Mouse (Mus musculus): ENCODE measurements at regions not wholly inside any gene's neighbourhood (a gene's known extent, or its start where the extent isn't known, plus 50 kb on each side); places are given as distances from the start of the nearest gene placed in this dataset.

GRCm38 (mm10) chr14:103938201-103938600 is 94.0 kb upstream of the Ednrb start:
- H3K4me1 ChIP-seq (ENCODE audit: insufficient read depth), result no peaks in the 10 kb centered on the region
- ATAC-seq, result no peak
- no peak overlapping the region for H3K4me2 ChIP-seq (ENCODE audit: low read depth, low read length)
- no peaks in the 10 kb centered on the region for H3K36me3 ChIP-seq (replicated peaks; ENCODE audit: insufficient read depth, low read length)
- no peak overlapping the region for H3K4me3 ChIP-seq (ENCODE audit: low read depth, low read length)
- 84% methylated on average over 9 of the region's 9 CpGs for WGBS (ENCODE audit: insufficient replicate concordance)
- no peak overlapping the region for H3K9ac ChIP-seq (replicated peaks)
- H3K27me3 ChIP-seq (ENCODE audit: insufficient read depth, low read length), result no peaks in the 10 kb centered on the region
- no peak overlapping the region for H3K27ac ChIP-seq (ENCODE audit: low read depth)
- no peak for TF ChIP-seq CTCF (IDR thresholded peaks at IDR 0.05; ENCODE audit: low read depth)
- no peak for TF ChIP-seq EP300 (IDR thresholded peaks at IDR 0.05; ENCODE audit: low read depth)
- no peak for DNase-seq
- H3K9me3 ChIP-seq (ENCODE audit: low read length), result no peaks in the 10 kb centered on the region

GRCm38 (mm10) chr14:103937700-103938099 is 93.5 kb upstream of the Ednrb start:
- WGBS (ENCODE audit: insufficient replicate concordance), result 76% methylated on average over 6 of the region's 6 CpGs

GRCm38 (mm10) chr14:103933813-103934212 is 89.6 kb upstream of the Ednrb start:
- 72% methylated on average over 3 of the region's 3 CpGs for WGBS (ENCODE audit: insufficient replicate concordance)
- H3K4me3 ChIP-seq (ENCODE audit: low read depth, low read length), result no peak overlapping the region
- H3K9me3 ChIP-seq (ENCODE audit: low read length), result no peaks in the 10 kb centered on the region
- H3K27me3 ChIP-seq (ENCODE audit: insufficient read depth, low read length), result no peaks in the 10 kb centered on the region
- H3K4me1 ChIP-seq (ENCODE audit: insufficient read depth), result no peaks in the 10 kb centered on the region
- H3K9ac ChIP-seq (replicated peaks), result no peak overlapping the region
- no peak for ATAC-seq
- H3K36me3 ChIP-seq (replicated peaks; ENCODE audit: insufficient read depth, low read length), result no peaks in the 10 kb centered on the region
- no peak for DNase-seq
- TF ChIP-seq CTCF (IDR thresholded peaks at IDR 0.05; ENCODE audit: low read depth), result no peak
- no peak for TF ChIP-seq EP300 (IDR thresholded peaks at IDR 0.05; ENCODE audit: low read depth)
- no peak overlapping the region for H3K4me2 ChIP-seq (ENCODE audit: low read depth, low read length)
- H3K27ac ChIP-seq (ENCODE audit: low read depth), result no peak overlapping the region

More at GRCm38 (mm10) chr14:103937700-103938099, 93.5 kb upstream of the Ednrb start:
- TF ChIP-seq EP300 (IDR thresholded peaks at IDR 0.05; ENCODE audit: low read depth) (no peak), CTCF (IDR thresholded peaks at IDR 0.05; ENCODE audit: low read depth) (no peak)
- Histone ChIP-seq H3K9ac (replicated peaks) (no peak overlapping the region), H3K27me3 (ENCODE audit: insufficient read depth, low read length) (no peaks in the 10 kb centered on the region), H3K4me1 (ENCODE audit: insufficient read depth) (no peaks in the 10 kb centered on the region), H3K4me2 (ENCODE audit: low read depth, low read length) (no peak overlapping the region), H3K27ac (ENCODE audit: low read depth) (no peak overlapping the region), H3K36me3 (replicated peaks; ENCODE audit: insufficient read depth, low read length) (no peaks in the 10 kb centered on the region), H3K9me3 (ENCODE audit: low read length) (no peaks in the 10 kb centered on the region), H3K4me3 (ENCODE audit: low read depth, low read length) (no peak overlapping the region)
- no peak for ATAC-seq
- no peak for DNase-seq

GRCm38 (mm10) chr14:103932170-103932569 is 88.0 kb upstream of the Ednrb start:
- no peaks in the 10 kb centered on the region for H3K9me3 ChIP-seq (ENCODE audit: low read length)
- DNase-seq (no peak), ATAC-seq (no peak)
- no peaks in the 10 kb centered on the region for H3K4me1 ChIP-seq (ENCODE audit: insufficient read depth)
- H3K27me3 ChIP-seq (ENCODE audit: insufficient read depth, low read length), result no peaks in the 10 kb centered on the region
- H3K36me3 ChIP-seq (replicated peaks; ENCODE audit: insufficient read depth, low read length), result no peaks in the 10 kb centered on the region
- H3K9ac ChIP-seq (replicated peaks), result no peak overlapping the region
- no peak overlapping the region for H3K4me2 ChIP-seq (ENCODE audit: low read depth, low read length)
- H3K27ac ChIP-seq (ENCODE audit: low read depth), result no peak overlapping the region
- no peak for TF ChIP-seq EP300 (IDR thresholded peaks at IDR 0.05; ENCODE audit: low read depth)
- no peak overlapping the region for H3K4me3 ChIP-seq (ENCODE audit: low read depth, low read length)
- 77% methylated on average over 7 of the region's 7 CpGs for WGBS (ENCODE audit: insufficient replicate concordance)

- no peak overlapping the region for H3K4me2 ChIP-seq (ENCODE audit: low read depth, low read length)
- ATAC-seq (no peak), DNase-seq (no peak)
- 79% methylated on average over 11 of the region's 11 CpGs for WGBS (ENCODE audit: insufficient replicate concordance)
- no peak overlapping the region for H3K9ac ChIP-seq (replicated peaks)
- H3K4me1 ChIP-seq (ENCODE audit: insufficient read depth), result no peaks in the 10 kb centered on the region
- no peak overlapping the region for H3K4me3 ChIP-seq (ENCODE audit: low read depth, low read length)
- TF ChIP-seq CTCF (IDR thresholded peaks at IDR 0.05; ENCODE audit: low read depth) (no peak), EP300 (IDR thresholded peaks at IDR 0.05; ENCODE audit: low read depth) (no peak)
- H3K9me3 ChIP-seq (ENCODE audit: low read length), result no peaks in the 10 kb centered on the region
- no peaks in the 10 kb centered on the region for H3K27me3 ChIP-seq (ENCODE audit: insufficient read depth, low read length)
- no peaks in the 10 kb centered on the region for H3K36me3 ChIP-seq (replicated peaks; ENCODE audit: insufficient read depth, low read length)
- no peak overlapping the region for H3K27ac ChIP-seq (ENCODE audit: low read depth)
Observed at GRCm38 (mm10) chr14:103929734-103930364, 85.6 kb upstream of the Ednrb start.

GRCm38 (mm10) chr14:103929155-103929729 is 85.0 kb upstream of the Ednrb start:
- ATAC-seq (no peak), DNase-seq (no peak)
- Histone ChIP-seq H3K4me1 (ENCODE audit: insufficient read depth) (no peaks in the 10 kb centered on the region), H3K4me3 (ENCODE audit: low read depth, low read length) (no peak overlapping the region), H3K27ac (ENCODE audit: low read depth) (no peak overlapping the region), H3K4me2 (ENCODE audit: low read depth, low read length) (no peak overlapping the region), H3K9ac (replicated peaks) (no peak overlapping the region), H3K9me3 (ENCODE audit: low read length) (no peaks in the 10 kb centered on the region), H3K36me3 (replicated peaks; ENCODE audit: insufficient read depth, low read length) (no peaks in the 10 kb centered on the region), H3K27me3 (ENCODE audit: insufficient read depth, low read length) (no peaks in the 10 kb centered on the region)
- no peak for TF ChIP-seq EP300 (IDR thresholded peaks at IDR 0.05; ENCODE audit: low read depth)
- WGBS (ENCODE audit: insufficient replicate concordance), result 58% methylated on average over 6 of the region's 6 CpGs

Measured in liver, postnatal 0 days (tissue).